Mouse (Mus musculus): ENCODE data around the gene Szrd1.

- TF ChIP-seq CTCF (IDR thresholded peaks at IDR 0.05; ENCODE audit: borderline replicate concordance, insufficient read depth, low read depth, low read length) (no peak), POLR2A (IDR thresholded peaks at IDR 0.05; ENCODE audit: borderline replicate concordance, insufficient read depth, low read length) (no peak)
Measured at GRCm38 (mm10) chr4:141131531-141132061, 8.0 kb downstream of the Szrd1 start.

Measured in cerebellum, adult 2 months (tissue).